Mouse (Mus musculus) left cerebral cortex, postnatal 14 days (tissue): ENCODE data around the gene Hcn3. TPM values are rescaled to one million over a fixed set of nuclear protein-coding genes. Genes with fewer than 3 reads are reported as not detected.

ENCODE experiments used
- DNase-seq, 2 experiments: peaks; one replicate each; pipeline ENCODE4 v3.0.0; 2021 to 2022; ENCODE audit warnings: low spot score in 2 of 2, mixed read lengths in 1 of 2
- intact Hi-C: fragments of 180-260 bp; cut with DNase I; formaldehyde crosslinking; loops from one replicate; pipeline ENCODE4 v1.15.1; 2025
- total RNA-seq, 2 experiments: library from RNA; stranded (reverse); gene quantifications; 2 replicates each; pipeline ENCODE4 v1.2.3; 2021

Gene Hcn3
- total RNA-seq, 2 experiments from 2014 or later, result 20.4 to 25.1 TPM

GRCm38 (mm10) chr3:89107545-89107944 is 52.5 kb downstream of the Hcn3 start:
- intact Hi-C loops, result no loop called here
- DNase-seq, result no peak

GRCm38 (mm10) chr3:89106881-89107280 is 53.1 kb downstream of the Hcn3 start:
- intact Hi-C loops, result no loop called here
- no peak for DNase-seq

GRCm38 (mm10) chr3:89103291-89103595 is 56.8 kb downstream of the Hcn3 start:
- DNase-seq, result no peak
- intact Hi-C loops, result no loop called here

- intact Hi-C loops, result no loop called here
- no peak for DNase-seq
Measured at GRCm38 (mm10) chr3:89102495-89103290, 57.3 kb downstream of the Hcn3 start.

- DNase-seq, result peak; percentile 98 to 99
- intact Hi-C loops, result no loop called here
Measured at GRCm38 (mm10) chr3:89101812-89102494, 58.0 kb downstream of the Hcn3 start, which contains the start of gene Fdps. TSS of gene Fdps (minus strand) at chr3:89101959.

- peak in 1 of 2 experiments; percentile 58 for DNase-seq
- intact Hi-C loops, result no loop called here
Measured at GRCm38 (mm10) chr3:89101459-89101811, 58.6 kb downstream of the Hcn3 start.

- intact Hi-C loops, result no loop called here
- DNase-seq, result no peak
Measured at GRCm38 (mm10) chr3:89100811-89101210, 59.2 kb downstream of the Hcn3 start, which contains the start of gene Gm43738. TSS of gene Gm43738 (minus strand) at chr3:89101099.

Other genes with a start within 250 kb of the Hcn3 start
- 10 to 100 TPM; 22.8 to 28.7 TPM for gene Msto1, start 246.2 kb downstream of the Hcn3 start, total RNA-seq
- 10 to 100 TPM; 64.0 to 66.9 TPM for gene Ash1l, start 209.6 kb downstream of the Hcn3 start, total RNA-seq
- 100 to 1,000 TPM; 109 to 111 TPM for gene Dap3, start 209.0 kb downstream of the Hcn3 start, total RNA-seq
- gene Rusc1, start 66.9 kb downstream of the Hcn3 start, total RNA-seq, result 100 to 1,000 TPM; 205 to 214 TPM
- gene Gm43738, start 59.1 kb downstream of the Hcn3 start, total RNA-seq, result not detected
- gene Fdps, start 58.2 kb downstream of the Hcn3 start, total RNA-seq, result 100 to 1,000 TPM in 1 of 2 experiments, 10 to 100 TPM in 1; 97.9 to 102 TPM
- gene Pklr, start 24.1 kb downstream of the Hcn3 start, total RNA-seq, result not detected
- 10 to 100 TPM; 46.7 TPM for gene Clk2, start 4.6 kb upstream of the Hcn3 start, total RNA-seq
- 10 to 100 TPM; 77.0 to 79.2 TPM for gene Scamp3, start 17.3 kb upstream of the Hcn3 start, total RNA-seq
- gene Fam189b, start 22.9 kb upstream of the Hcn3 start, total RNA-seq, result 10 to 100 TPM; 73.5 to 77.2 TPM
- 10 to 100 TPM; 63.4 to 66.7 TPM for gene Gba, start 42.7 kb upstream of the Hcn3 start, total RNA-seq
- 10 to 100 TPM; 23.5 to 27.0 TPM for gene Thbs3, start 55.0 kb upstream of the Hcn3 start, total RNA-seq
- 100 to 1,000 TPM in 1 of 2 experiments, 10 to 100 TPM in 1; 96.9 to 107 TPM for gene Mtx1, start 66.9 kb upstream of the Hcn3 start, total RNA-seq
- 1 to 10 TPM in 1 of 2 experiments, under 1 TPM in 1; 0.42 to 1.0 TPM for gene Muc1, start 68.9 kb upstream of the Hcn3 start, total RNA-seq
- gene Krtcap2, start 85.8 kb upstream of the Hcn3 start, total RNA-seq, result 10 to 100 TPM; 74.5 to 86.3 TPM
- 100 to 1,000 TPM; 102 to 105 TPM for gene Trim46, start 86.1 kb upstream of the Hcn3 start, total RNA-seq
- gene Dpm3, start 99.2 kb upstream of the Hcn3 start, total RNA-seq, result 10 to 100 TPM; 50.8 to 53.0 TPM
- gene Slc50a1, start 110.4 kb upstream of the Hcn3 start, total RNA-seq, result 10 to 100 TPM; 25.7 to 30.5 TPM
- gene Efna1, start 120.9 kb upstream of the Hcn3 start, total RNA-seq, result 1 to 10 TPM; 4.0 to 5.9 TPM
- 10 to 100 TPM; 48.5 to 49.6 TPM for gene Efna3, start 162.8 kb upstream of the Hcn3 start, total RNA-seq
- under 1 TPM; 0.29 to 0.61 TPM for gene Efna4, start 177.8 kb upstream of the Hcn3 start, total RNA-seq
- 10 to 100 TPM; 95.0 TPM for gene Adam15, start 189.8 kb upstream of the Hcn3 start, total RNA-seq
- gene Dcst2, start 201.8 kb upstream of the Hcn3 start, total RNA-seq, result under 1 TPM; 0.34 to 0.35 TPM
- under 1 TPM in 1 of 2 experiments, not detected in 1; 0.23 TPM for gene Dcst1, start 205.1 kb upstream of the Hcn3 start, total RNA-seq
- gene Zbtb7b, start 234.6 kb upstream of the Hcn3 start, total RNA-seq, result 1 to 10 TPM; 8.0 to 9.1 TPM
- gene Lenep, start 242.6 kb upstream of the Hcn3 start, total RNA-seq, result 1 to 10 TPM; 1.6 to 4.0 TPM